21 mouse cellular contexts compared by ENCODE assay signal in the genomic region with DNA sequence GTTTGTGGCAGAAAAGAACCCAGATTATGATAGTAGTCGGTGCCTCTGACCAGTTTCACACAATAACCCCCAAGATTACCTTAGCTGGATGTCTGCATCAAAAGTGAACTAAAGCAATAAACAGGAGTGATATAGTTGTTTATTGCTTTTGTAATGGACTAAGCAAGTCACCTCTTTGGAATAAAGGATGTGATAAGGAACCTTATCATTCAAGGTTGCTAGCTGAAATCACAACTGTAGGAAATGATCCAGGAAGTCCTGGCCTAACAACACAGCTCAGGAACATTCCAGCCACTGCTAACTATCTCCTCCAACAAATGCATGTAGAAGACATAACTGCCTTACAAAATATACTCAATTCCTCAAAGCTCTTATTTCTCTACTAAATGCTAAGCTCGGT.
"Had no signal": no experiment of that assay in that cellular context is flagged by ENCODE, and none has a peak within 500 bp of the region (broad histone marks: within the 10 kb centered on the region; RNA-seq: fewer than 3 reads in every experiment).

No protein-coding gene starts in this region.

- H3K27me3 ChIP-seq: hindbrain, embryonic 13.5 days; hindbrain, embryonic 15.5 days; limb, embryonic 13.5 days; limb, embryonic 15.5 days; liver, embryonic 12.5 days had no signal

- DNase-seq: gastrocnemius, postnatal 14 days; gastrocnemius, postnatal 36 days; heart, adult 11 months; heart, postnatal 14 days; heart, postnatal 36 days; kidney, adult 18-20 months; kidney, adult 8-10 months; kidney, postnatal 10 days; kidney, postnatal 25 days; kidney, postnatal 4 days; layer of hippocampus, postnatal 36 days; left cerebral cortex, postnatal 4 days had no signal

- H3K4me2 ChIP-seq: hindbrain, embryonic 13.5 days; hindbrain, embryonic 15.5 days; limb, embryonic 13.5 days; limb, embryonic 15.5 days; liver, embryonic 12.5 days had no signal

- H3K9ac ChIP-seq: hindbrain, embryonic 13.5 days; hindbrain, embryonic 15.5 days; limb, embryonic 13.5 days; limb, embryonic 15.5 days; liver, embryonic 12.5 days; liver, embryonic 14.5 days had no signal

- ATAC-seq: hindbrain, postnatal 0 days; liver, embryonic 12.5 days had no signal

- H3K4me3 ChIP-seq: heart, embryonic 10.5 days; hindbrain, embryonic 13.5 days; hindbrain, embryonic 15.5 days; layer of hippocampus, adult 2 months; limb, embryonic 13.5 days; limb, embryonic 15.5 days; liver, embryonic 12.5 days had no signal

- H3K36me3 ChIP-seq: hindbrain, embryonic 13.5 days; hindbrain, embryonic 15.5 days; limb, embryonic 15.5 days had no signal

- H3K4me1 ChIP-seq: hindbrain, embryonic 13.5 days; hindbrain, embryonic 15.5 days; limb, embryonic 13.5 days; limb, embryonic 15.5 days had no signal

- H3K9me3 ChIP-seq: heart, embryonic 10.5 days; hindbrain, embryonic 13.5 days; hindbrain, embryonic 15.5 days; limb, embryonic 13.5 days; limb, embryonic 15.5 days; liver, embryonic 12.5 days had no signal

- H3K27ac ChIP-seq: heart, embryonic 10.5 days; hindbrain, embryonic 13.5 days; hindbrain, embryonic 15.5 days; hindbrain, postnatal 0 days; layer of hippocampus, adult 2 months; limb, embryonic 13.5 days; limb, embryonic 15.5 days; liver, embryonic 12.5 days; liver, embryonic 14.5 days had no signal
